ENCODE assay signal across 37 mouse cellular contexts in genomic region chr9:31412165-31412564, GRCm38 (mm10). TPM values are rescaled to one million over a fixed set of nuclear protein-coding genes. Genes with fewer than 3 reads are reported as not detected.
"Had no signal": no experiment of that assay in that cellular context is flagged by ENCODE, and none has a peak within 500 bp of the region (broad histone marks: within the 10 kb centered on the region; RNA-seq: fewer than 3 reads in every experiment).

No protein-coding gene starts in this region.

- H3K4me1 ChIP-seq: heart, embryonic 13.5 days; heart, embryonic 15.5 days; hindbrain, embryonic 13.5 days; hindbrain, embryonic 15.5 days; kidney, embryonic 15.5 days; limb, embryonic 13.5 days; limb, embryonic 15.5 days; liver, embryonic 12.5 days had no signal

- H3K27me3 ChIP-seq: heart, embryonic 13.5 days; heart, embryonic 15.5 days; hindbrain, embryonic 13.5 days; hindbrain, embryonic 15.5 days; kidney, embryonic 15.5 days; limb, embryonic 13.5 days; limb, embryonic 15.5 days; liver, embryonic 12.5 days had no signal

- H3K4me3 ChIP-seq: gastrocnemius, adult 2 months; heart, adult 2 months; heart, embryonic 13.5 days; heart, embryonic 15.5 days; hindbrain, embryonic 13.5 days; hindbrain, embryonic 15.5 days; kidney, embryonic 15.5 days; limb, embryonic 13.5 days; limb, embryonic 15.5 days; liver, embryonic 12.5 days had no signal

- DNase-seq: gastrocnemius, adult 2 months; gastrocnemius, postnatal 10 days; gastrocnemius, postnatal 25 days; heart, adult 2 months; heart, postnatal 14 days; heart, postnatal 36 days; kidney, adult 11 months; kidney, adult 2 months; kidney, adult 9 months; kidney, postnatal 14 days; kidney, postnatal 36 days; layer of hippocampus, postnatal 36 days; left cerebral cortex, postnatal 4 days had no signal

- H3K9me3 ChIP-seq: heart, embryonic 13.5 days; heart, embryonic 15.5 days; hindbrain, embryonic 13.5 days; hindbrain, embryonic 15.5 days; kidney, embryonic 15.5 days; limb, embryonic 13.5 days; limb, embryonic 15.5 days; liver, embryonic 12.5 days had no signal

- ATAC-seq: hindbrain, postnatal 0 days; intestine, embryonic 16.5 days; liver, embryonic 12.5 days had no signal

RNA-seq across cellular contexts. Expression of gene Tmem45b, which starts 52.1 kb away (rescaled TPM):
- total RNA-seq: granulocyte monocyte progenitor cell, adult 5-6 weeks; hematopoietic stem cell, adult 5-6 weeks; hindbrain, postnatal 0 days; layer of hippocampus, adult 18-20 months; layer of hippocampus, adult 8-10 months; layer of hippocampus, postnatal 14 days; layer of hippocampus, postnatal 36 days; left cerebral cortex, adult 18-20 months; left cerebral cortex, adult 8-10 months; left cerebral cortex, postnatal 10 days; left cerebral cortex, postnatal 25 days; left cerebral cortex, postnatal 4 days had no signal
- polyA plus RNA-seq: heart, embryonic 11.5 days; heart, embryonic 13.5 days; heart, embryonic 15.5 days; heart, postnatal 0 days; hindbrain, embryonic 11.5 days; hindbrain, embryonic 15.5 days; limb, embryonic 11.5 days; limb, embryonic 13.5 days; limb, embryonic 15.5 days; liver, embryonic 12.5 days; liver, embryonic 14.5 days had no signal
